Mouse (Mus musculus) liver, embryonic 14.5 days (tissue): ENCODE measurements around the gene Rgl2. TPM values are rescaled to one million over a fixed set of nuclear protein-coding genes. Genes with fewer than 3 reads are reported as not detected.

Experiments used
- ATAC-seq: fragments of 200-750 bp; cut with Nextera tagmentation; 2 replicates; pipeline ENCODE4 v1.8.0; 2017; ENCODE audit warnings: moderate number of reproducible peaks, mild to moderate bottlenecking, moderate library complexity; ENCODE audit not compliant: insufficient read depth
- DNase-seq, 3 experiments: peaks; one replicate each; pipeline ENCODE4 v3.0.0-alpha.2; 2012 to 2013; ENCODE audit warnings: low read depth in 3 of 3, low spot score in 3 of 3
- H3K27ac ChIP-seq: fragments of 300-500 bp; sonication (generic); 2 replicates; pipeline ENCODE4 v1.5.1; 2014; ENCODE audit warnings: moderate library complexity, mild to moderate bottlenecking, control low read depth, inconsistent platforms
- H3K27me3 ChIP-seq: fragments of 300-500 bp; sonication (generic); 2 replicates; pipeline ENCODE4 v1.6.1; 2014; ENCODE audit warnings: mild to moderate bottlenecking, low read length, moderate library complexity; ENCODE audit not compliant: control insufficient read depth, insufficient read depth
- H3K36me3 ChIP-seq: fragments of 300-500 bp; sonication (generic); replicated peaks from 2 replicates; pipeline ENCODE4 v1.6.1; 2014; ENCODE audit warnings: low read depth; ENCODE audit not compliant: control insufficient read depth, insufficient read depth
- H3K4me1 ChIP-seq, 2 experiments: fragments of 200-500 bp in 1 of 2; fragments of 300-500 bp in 1 of 2; sonication (generic) in 1 of 2; replicated peaks; 2 replicates each; pipeline ENCODE4 v1.6.1; 2012 to 2014; ENCODE audit warnings: antibody characterized with exemption in 1 of 2, inconsistent platforms in 1 of 2, low read length in 1 of 2; ENCODE audit not compliant: control insufficient read depth in 2 of 2, insufficient read depth in 2 of 2
- H3K4me2 ChIP-seq: fragments of 300-500 bp; sonication (generic); 2 replicates; pipeline ENCODE4 v1.6.1; 2014; ENCODE audit warnings: low read depth, mild to moderate bottlenecking, control low read depth, moderate library complexity
- H3K4me3 ChIP-seq, 2 experiments: fragments of 200-500 bp in 1 of 2; fragments of 300-500 bp in 1 of 2; sonication (generic) in 1 of 2; 2 replicates each; pipeline ENCODE4 v1.5.1; 2012 to 2014; ENCODE audit warnings: low read depth in 2 of 2, low read length in 2 of 2, mild to moderate bottlenecking in 2 of 2, control low read depth in 1 of 2, inconsistent platforms in 1 of 2, moderate library complexity in 1 of 2; ENCODE audit not compliant: insufficient read depth in 1 of 2
- H3K9ac ChIP-seq: fragments of 300-500 bp; sonication (generic); replicated peaks from 2 replicates; pipeline ENCODE4 v1.6.1; 2014; ENCODE audit warnings: mild to moderate bottlenecking, control low read depth, moderate library complexity
- H3K9me3 ChIP-seq: fragments of 300-500 bp; sonication (generic); 2 replicates; pipeline ENCODE4 v1.6.1; 2016; ENCODE audit warnings: low read length, mixed read lengths; ENCODE audit not compliant: control insufficient read depth
- CTCF ChIP-seq: IDR thresholded peaks from 2 replicates; pipeline ENCODE4 v1.5.1; 2016; ENCODE audit warnings: antibody characterized with exemption, low read depth, control low read depth
- EP300 ChIP-seq: IDR thresholded peaks from 2 replicates; pipeline ENCODE4 v1.6.1; 2016; ENCODE audit warnings: antibody characterized with exemption, low read depth
- whole genome bisulfite sequencing: fragments of 180-500 bp; shearing (Covaris S2); extraction: QIAGEN DNeasy Blood & Tissue Kit; methylation state at CpG from one replicate; pipeline ENCODE4 v1.1.7; 2014; ENCODE audit not compliant: insufficient replicate concordance; 5-methylcytosine and 5-hydroxymethylcytosine counted together
- polyA plus RNA-seq, 2 experiments: library from polyadenylated mRNA; depleted of rRNA in 1 of 2; stranded (reverse) in 1 of 2; unstranded in 1 of 2; fragments of >200 nt; fragmentation: Nextera tagmentation in 1 of 2; extraction: Ambion mirVana in 1 of 2; gene quantifications; 2 replicates each; pipeline versions ENCODE4 v1.2.1 to v1.2.3; 2012 to 2014

Gene Rgl2
- polyA plus RNA-seq, 2 experiments: 4.9 to 17.0 TPM

DNA sequence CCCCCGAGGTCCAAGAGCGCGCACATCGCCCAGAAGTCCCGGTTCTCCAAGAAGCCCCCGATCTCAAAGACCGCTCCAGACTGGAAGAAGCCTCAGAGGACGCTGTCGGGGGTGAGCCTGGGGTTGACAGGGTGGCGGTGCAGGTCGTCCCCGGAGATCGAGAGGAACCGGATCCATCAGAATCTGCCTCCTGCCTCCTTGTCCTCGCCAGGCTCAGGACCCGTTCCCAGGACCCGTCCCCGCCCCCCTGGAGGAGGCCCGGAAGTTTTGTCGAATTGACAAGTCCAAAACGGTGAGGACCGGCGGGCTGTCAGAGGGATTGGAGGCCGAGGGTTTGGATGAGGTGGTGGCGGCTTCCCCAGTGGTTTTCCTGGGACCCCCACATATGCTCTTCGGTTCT, 11.6 kb downstream of the Rgl2 start:
- Histone ChIP-seq H3K9me3 (no peaks in the 10 kb centered on the region), H3K4me1 (peaks cover 5 to 12% of the 10 kb centered on the region in 2 experiments; a peak in 3 of 4 replicates), H3K4me2 (peak overlapping the region; percentile 77), H3K9ac (peak overlapping the region; percentile 91), H3K27me3 (no peaks in the 10 kb centered on the region), H3K4me3 (peak overlapping the region; percentile 97 to 99), H3K36me3 (no peaks in the 10 kb centered on the region; the same call in none of the 2 replicates), H3K27ac (no peak overlapping the region)
- ATAC-seq (peak; percentile 9; the same call in 1 of the 2 replicates), DNase-seq (no peak)
- WGBS: under 1% methylated on average over 26 of the region's 26 CpGs
- TF ChIP-seq EP300 (no peak), CTCF (no peak)

- ATAC-seq: no peak
- Histone ChIP-seq H3K4me2 (peak overlapping the region; percentile 77), H3K4me3 (peak overlapping the region; percentile 97 to 99), H3K27ac (no peak overlapping the region), H3K9me3 (no peaks in the 10 kb centered on the region), H3K9ac (peak overlapping the region; percentile 91), H3K27me3 (no peaks in the 10 kb centered on the region), H3K36me3 (no peaks in the 10 kb centered on the region; the same call in none of the 2 replicates), H3K4me1 (peaks cover 5 to 12% of the 10 kb centered on the region in 2 experiments; a peak in 3 of 4 replicates)
- DNase-seq: no peak
- no peak for TF ChIP-seq CTCF
- TF ChIP-seq EP300: no peak
- WGBS: 33% methylated on average over 19 of the region's 19 CpGs
These were observed 12.0 kb downstream of the Rgl2 start for GRCm38 (mm10) chr17:33941381-33941780.

- no peak overlapping the region for H3K9ac ChIP-seq
- H3K27ac ChIP-seq: no peak overlapping the region
- H3K4me1 ChIP-seq: peaks cover 5 to 12% of the 10 kb centered on the region in 2 experiments; a peak in 3 of 4 replicates
- H3K4me3 ChIP-seq: no peak overlapping the region
- no peaks in the 10 kb centered on the region for H3K9me3 ChIP-seq
- WGBS: 81% methylated on average over 15 of the region's 15 CpGs
- no peaks in the 10 kb centered on the region for H3K27me3 ChIP-seq
- H3K36me3 ChIP-seq: no peaks in the 10 kb centered on the region; the same call in none of the 2 replicates
- H3K4me2 ChIP-seq: no peak overlapping the region
- no peak for TF ChIP-seq CTCF
- ATAC-seq (no peak), DNase-seq (no peak)
These were observed 14.1 kb downstream of the Rgl2 start for GRCm38 (mm10) chr17:33943454-33943853.

GRCm38 (mm10) chr17:33947430-33948089, 18.2 kb downstream of the Rgl2 start:
- Histone ChIP-seq H3K27me3 (no peaks in the 10 kb centered on the region), H3K36me3 (peaks cover 9% of the 10 kb centered on the region), H3K9ac (no peak overlapping the region), H3K4me1 (peaks cover 4 to 7% of the 10 kb centered on the region in 2 experiments), H3K4me2 (no peak overlapping the region), H3K27ac (no peak overlapping the region), H3K9me3 (no peaks in the 10 kb centered on the region), H3K4me3 (no peak overlapping the region)
- DNase-seq (no peak), ATAC-seq (no peak)
- TF ChIP-seq EP300 (no peak), CTCF (no peak)
- WGBS: 50% methylated on average over 10 of the region's 10 CpGs

GRCm38 (mm10) chr17:33948090-33948904, 19.0 kb downstream of the Rgl2 start:
- Histone ChIP-seq H3K27ac (no peak overlapping the region), H3K4me2 (no peak overlapping the region), H3K9ac (no peak overlapping the region), H3K4me1 (peaks cover 7 to 14% of the 10 kb centered on the region in 2 experiments), H3K9me3 (no peaks in the 10 kb centered on the region), H3K36me3 (peaks cover 16% of the 10 kb centered on the region), H3K4me3 (no peak overlapping the region), H3K27me3 (no peaks in the 10 kb centered on the region)
- 76% methylated on average over 22 of the region's 22 CpGs for WGBS
- ATAC-seq: no peak
- TF ChIP-seq EP300 (no peak), CTCF (no peak)
- DNase-seq: no peak
